In genomic region chr17:30732736-30733135, GRCm38 (mm10) we compare ENCODE assay signal across 28 mouse cellular contexts.
DNase-seq lines count a peak whose midpoint lies in the region; ATAC-seq and TF ChIP-seq lines count a peak whose summit lies in the region.
"Had no signal": no experiment of that assay in that cellular context is flagged by ENCODE, and none has a peak within 500 bp of the region (broad histone marks: within the 10 kb centered on the region; RNA-seq: fewer than 3 reads in every experiment).

No protein-coding gene starts in this region.

- peak overlapping the region; percentile 38; the same call in 1 of the 2 replicates for H3K27ac ChIP-seq in lung, embryonic 14.5 days (ENCODE audit: low read depth)
- H3K27ac ChIP-seq in lung, embryonic 16.5 days (ENCODE audit: low read length) = peak overlapping the region; percentile 24
- no peak overlapping the region for H3K27ac ChIP-seq in MEL (ENCODE audit: control insufficient read depth, low read depth, low read length)
- H3K27ac ChIP-seq in intestine, embryonic 15.5 days = no peak overlapping the region
- H3K27ac ChIP-seq: embryonic facial prominence, embryonic 13.5 days; embryonic facial prominence, embryonic 15.5 days; forebrain, embryonic 10.5 days; forebrain, embryonic 12.5 days had no signal

- DNase-seq in lung, embryonic 14.5 days = peak; percentile 25
- no peak for DNase-seq in lung, postnatal 25 days (ENCODE audit: low spot score)
- no peak for DNase-seq in lung, adult 2 months
- peak; percentile 64 for DNase-seq in MEL (ENCODE audit: low read depth, low spot score)
- DNase-seq in ZHBTc4 (ENCODE audit: low read depth, low spot score) = peak; percentile 57
- DNase-seq in cerebellum, postnatal 14 days = no peak
- DNase-seq: adrenal gland, adult 8-10 months; adrenal gland, postnatal 14 days; adrenal gland, postnatal 36 days; B cell, adult 2 months; cerebellum, adult 11-12 months; cerebellum, adult 2 months; cerebellum, adult 9-10 months; cerebellum, postnatal 10 days; cerebellum, postnatal 36 days; embryo, embryonic 11 days had no signal

- no peak overlapping the region for H3K9ac ChIP-seq in lung, embryonic 14.5 days
- no peak overlapping the region for H3K9ac ChIP-seq in lung, embryonic 16.5 days (ENCODE audit: low read length)
- no peak overlapping the region for H3K9ac ChIP-seq in MEL (ENCODE audit: control insufficient read depth, low read depth, low read length, poor library complexity, severe bottlenecking)
- H3K9ac ChIP-seq in intestine, embryonic 15.5 days = no peak overlapping the region
- H3K9ac ChIP-seq: embryonic facial prominence, embryonic 13.5 days; embryonic facial prominence, embryonic 15.5 days; forebrain, embryonic 12.5 days had no signal

- TF ChIP-seq CTCF in lung, embryonic 14.5 days (IDR thresholded peaks at IDR 0.05; ENCODE audit: low read depth) = no peak
- no peak for TF ChIP-seq CTCF in lung, adult 2 months (IDR thresholded peaks at IDR 0.05; ENCODE audit: insufficient read depth, low read length)
- no peak for TF ChIP-seq CTCF in MEL (IDR thresholded peaks at IDR 0.05 in 2 of 3, conservative IDR thresholded peaks at IDR 0.05 in 1 of 3; ENCODE audit: control insufficient read depth in 1 of 3, insufficient read depth in 1 of 3, low read depth in 2 of 3, low read length in 3 of 3, poor library complexity in 1 of 3, severe bottlenecking in 1 of 3)

- no peak for TF ChIP-seq RAD21 in MEL (IDR thresholded peaks at IDR 0.05; ENCODE audit: low read depth, low read length)

- no peak for ATAC-seq in lung, embryonic 14.5 days (ENCODE audit: insufficient read depth)
- ATAC-seq in lung, embryonic 16.5 days (ENCODE audit: low read depth) = peak; percentile 54
- no peak for ATAC-seq in intestine, embryonic 15.5 days
- ATAC-seq: CD4-positive, CD25-positive, alpha-beta regulatory T cell, adult 4 months; forebrain, embryonic 14.5 days; forebrain, embryonic 16.5 days; Patski had no signal

- 57% methylated on average over 3 of the region's 3 CpGs for WGBS in lung, embryonic 14.5 days
- WGBS in lung, embryonic 16.5 days = 53% methylated on average over 3 of the region's 3 CpGs
- WGBS in lung, adult 2 months = 43% methylated on average over 3 of the region's 3 CpGs
- WGBS in intestine, embryonic 15.5 days = 49% methylated on average over 3 of the region's 3 CpGs

- H3K4me1 ChIP-seq in lung, embryonic 14.5 days (ENCODE audit: insufficient read depth) = no peaks in the 10 kb centered on the region
- H3K4me1 ChIP-seq in lung, embryonic 16.5 days (replicated peaks; ENCODE audit: control insufficient read depth, insufficient read depth, low read length) = no peaks in the 10 kb centered on the region
- H3K4me1 ChIP-seq in lung, adult 2 months (ENCODE audit: control insufficient read depth, insufficient read depth, low read length) = no peaks in the 10 kb centered on the region
- peaks cover 0 to 5% of the 10 kb centered on the region in 2 experiments; a peak in 1 of 4 replicates for H3K4me1 ChIP-seq in MEL (ENCODE audit: control insufficient read depth in 1 of 2, insufficient read depth in 2 of 2, low read length in 2 of 2)
- no peaks in the 10 kb centered on the region for H3K4me1 ChIP-seq in intestine, embryonic 15.5 days (replicated peaks)
- H3K4me1 ChIP-seq: embryonic facial prominence, embryonic 13.5 days; embryonic facial prominence, embryonic 15.5 days; forebrain, embryonic 10.5 days; forebrain, embryonic 12.5 days had no signal

- H3K4me3 ChIP-seq in lung, embryonic 14.5 days (ENCODE audit: low read depth, low read length) = no peak overlapping the region
- no peak overlapping the region for H3K4me3 ChIP-seq in lung, embryonic 16.5 days (ENCODE audit: low read length)
- no peak overlapping the region for H3K4me3 ChIP-seq in lung, adult 2 months (replicated peaks; ENCODE audit: extremely low read depth, low read depth, low read length)
- no peak overlapping the region for H3K4me3 ChIP-seq in MEL (ENCODE audit: control insufficient read depth in 1 of 2, insufficient read depth in 1 of 2, low read depth in 2 of 2, low read length in 2 of 2)
- H3K4me3 ChIP-seq in intestine, embryonic 15.5 days (replicated peaks) = no peak overlapping the region
- H3K4me3 ChIP-seq: embryonic facial prominence, embryonic 13.5 days; embryonic facial prominence, embryonic 15.5 days; erythroblast, embryonic 14.5 days; forebrain, embryonic 10.5 days; forebrain, embryonic 12.5 days had no signal

- no peak for TF ChIP-seq POLR2A in lung, adult 2 months (IDR thresholded peaks at IDR 0.05; ENCODE audit: borderline replicate concordance, extremely low read depth, low read depth, low read length)
- TF ChIP-seq POLR2A in MEL (IDR thresholded peaks at IDR 0.05; ENCODE audit: control insufficient read depth in 1 of 2, insufficient read depth in 1 of 2, low read depth in 1 of 2, low read length in 2 of 2, poor library complexity in 1 of 2) = no peak

- TF ChIP-seq EP300 in MEL (IDR thresholded peaks at IDR 0.05; ENCODE audit: low read depth in 1 of 2, low read length in 2 of 2) = no peak

- H3K9me3 ChIP-seq in lung, embryonic 14.5 days (ENCODE audit: low read depth, low read length) = no peaks in the 10 kb centered on the region
- H3K9me3 ChIP-seq in lung, embryonic 16.5 days (ENCODE audit: control insufficient read depth, low read length) = no peaks in the 10 kb centered on the region
- H3K9me3 ChIP-seq in MEL (replicated peaks; ENCODE audit: insufficient read depth, low read length) = no peaks in the 10 kb centered on the region
- H3K9me3 ChIP-seq in intestine, embryonic 15.5 days = no peaks in the 10 kb centered on the region
- H3K9me3 ChIP-seq: embryonic facial prominence, embryonic 15.5 days; forebrain, embryonic 12.5 days had no signal

- H3K36me3 ChIP-seq in lung, embryonic 14.5 days (ENCODE audit: insufficient read depth) = no peaks in the 10 kb centered on the region
- no peaks in the 10 kb centered on the region for H3K36me3 ChIP-seq in lung, embryonic 16.5 days (ENCODE audit: control insufficient read depth, insufficient read depth, low read length)
- H3K36me3 ChIP-seq in MEL (ENCODE audit: control insufficient read depth in 1 of 2, insufficient read depth in 2 of 2, low read length in 2 of 2) = peaks cover 1 to 2% of the 10 kb centered on the region in 2 experiments; a peak in 2 of 4 replicates
- H3K36me3 ChIP-seq in intestine, embryonic 15.5 days = no peaks in the 10 kb centered on the region
- H3K36me3 ChIP-seq: embryonic facial prominence, embryonic 13.5 days; embryonic facial prominence, embryonic 15.5 days; forebrain, embryonic 10.5 days; forebrain, embryonic 12.5 days had no signal

- H3K4me2 ChIP-seq in lung, embryonic 14.5 days = no peak overlapping the region
- H3K4me2 ChIP-seq in lung, embryonic 16.5 days (ENCODE audit: low read depth, low read length) = no peak overlapping the region
- no peak overlapping the region for H3K4me2 ChIP-seq in intestine, embryonic 15.5 days (replicated peaks)
- H3K4me2 ChIP-seq: embryonic facial prominence, embryonic 13.5 days; embryonic facial prominence, embryonic 15.5 days; forebrain, embryonic 12.5 days had no signal

- no peaks in the 10 kb centered on the region for H3K79me2 ChIP-seq in MEL (ENCODE audit: control insufficient read depth, insufficient read depth, low read length, poor library complexity)

- no peaks in the 10 kb centered on the region for H3K27me3 ChIP-seq in lung, embryonic 14.5 days (ENCODE audit: insufficient read depth, low read length)
- H3K27me3 ChIP-seq in lung, embryonic 16.5 days (ENCODE audit: control insufficient read depth, insufficient read depth, low read depth, low read length) = no peaks in the 10 kb centered on the region
- no peaks in the 10 kb centered on the region for H3K27me3 ChIP-seq in MEL (ENCODE audit: control insufficient read depth in 1 of 2, insufficient read depth in 2 of 2, low read length in 2 of 2)
- H3K27me3 ChIP-seq in intestine, embryonic 15.5 days (replicated peaks) = no peaks in the 10 kb centered on the region
- H3K27me3 ChIP-seq: CH12.LX; embryonic facial prominence, embryonic 13.5 days; embryonic facial prominence, embryonic 15.5 days; forebrain, embryonic 12.5 days had no signal

TF ChIP-seq in MEL, 35 proteins besides CTCF, POLR2A, EP300 and RAD21:
- TF ChIP-seq ELF1 (IDR thresholded peaks at IDR 0.05; ENCODE audit: low read depth, low read length) (peak; percentile 34; the same call in 1 of the 2 replicates), UBTF (IDR thresholded peaks at IDR 0.05; ENCODE audit: borderline replicate concordance, insufficient read depth, low read depth, low read length) (no peak)

Comparison
In these comparisons a context has a peak if more than half of its experiments do, and no peak if none do; other contexts are left out.
1. DNase-seq: peak in lung, embryonic 14.5 days (single experiment), MEL (single experiment) and ZHBTc4 (single experiment); none in lung, postnatal 25 days (single experiment), lung, adult 2 months (single experiment) and cerebellum, postnatal 14 days (0 of 2).
2. H3K27ac ChIP-seq: peak in lung, embryonic 14.5 days (single experiment) and lung, embryonic 16.5 days (single experiment); none in MEL (single experiment) and intestine, embryonic 15.5 days (single experiment).